Mouse (Mus musculus): ENCODE measurements around the gene Gm3383. TPM values are rescaled to one million over a fixed set of nuclear protein-coding genes. Genes with fewer than 3 reads are reported as not detected.

Gm3383 gene
- polyA plus RNA-seq (2015; fragmentation: Nextera tagmentation; extraction: Ambion mirVana), result 0.18 TPM in 1 of 2 replicates, not detected in the other

DNA sequence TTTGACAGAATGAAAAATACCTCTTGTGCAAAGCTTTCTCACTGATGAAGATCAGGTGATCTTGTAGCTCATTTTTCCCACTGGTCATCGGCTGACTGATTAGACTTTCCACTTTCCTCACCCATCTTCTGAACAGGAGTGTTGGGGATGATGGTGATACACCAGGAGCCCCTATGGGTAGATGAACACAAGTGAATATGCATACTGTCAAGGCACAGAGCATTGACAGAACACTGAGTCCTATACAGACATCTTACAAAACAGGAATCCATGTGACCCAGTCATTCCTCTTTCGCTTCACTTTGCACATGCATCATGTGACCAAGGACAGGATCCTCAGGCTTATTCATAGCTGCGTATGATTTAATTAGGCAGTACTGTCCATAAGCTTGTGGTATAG is at the start of gene Gm3383:
TSS of gene Gm3383 (minus strand) at position 101 of the 400 bp plus-strand sequence.

GRCm38 (mm10) chr14:5830229-5830628 is 22.4 kb upstream of the Gm3383 start, which contains the start of gene Gm3424:
Gene Gm3424, minus strand, starts transcription at chr14:5830329.

DNA sequence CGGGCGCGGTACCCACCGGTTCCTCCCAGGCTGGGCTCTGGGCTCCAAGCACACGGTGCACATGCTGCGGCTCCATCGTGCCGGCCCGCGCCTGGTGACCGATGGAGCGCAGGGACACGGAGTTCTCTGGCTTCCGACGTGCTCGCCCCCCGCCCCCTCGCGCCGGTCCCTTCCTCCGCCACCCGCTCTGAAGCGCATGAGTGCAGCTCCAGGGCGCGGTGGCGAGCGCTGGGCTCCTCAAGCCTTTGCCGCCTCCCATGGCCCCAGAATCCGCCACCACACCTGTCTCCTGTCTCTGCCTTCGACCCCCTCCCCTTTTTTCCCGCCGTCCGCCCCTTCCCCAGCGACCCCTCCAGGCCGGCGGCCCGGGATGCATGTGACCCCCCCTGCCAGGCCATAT is 66.3 kb downstream of the Gm3383 start, which contains the start of gene Gm3373:
TSS of gene Gm3373 (minus strand) at position 101 of the 400 bp plus-strand sequence.

GRCm38 (mm10) chr14:5687357-5687756 is 120.4 kb downstream of the Gm3383 start, which contains the start of gene Gm9603:
Gene Gm9603, minus strand, starts transcription at chr14:5687457.

GRCm38 (mm10) chr14:5632928-5633327 is 174.9 kb downstream of the Gm3383 start, which contains the start of gene Gm8265:
Gene Gm8265, minus strand, starts transcription at chr14:5633028.

Other genes with a start within 250 kb of the Gm3383 start
- gene Gm8265, start 175.0 kb downstream of the Gm3383 start, polyA plus RNA-seq (2015; fragmentation: Nextera tagmentation; extraction: Ambion mirVana), result not detected in 2 replicates
- not detected in 2 replicates for gene Gm9603, start 120.5 kb downstream of the Gm3383 start, polyA plus RNA-seq (2015; fragmentation: Nextera tagmentation; extraction: Ambion mirVana)
- 0.08 TPM in 1 of 2 replicates, not detected in the other for gene Gm3373, start 66.4 kb downstream of the Gm3383 start, polyA plus RNA-seq (2015; fragmentation: Nextera tagmentation; extraction: Ambion mirVana)
- not detected in 2 replicates for gene Gm3424, start 22.3 kb upstream of the Gm3383 start, polyA plus RNA-seq (2015; fragmentation: Nextera tagmentation; extraction: Ambion mirVana)
- 0.06 and 0.08 TPM in 2 replicates for gene Gm8237, start 72.4 kb upstream of the Gm3383 start, polyA plus RNA-seq (2015; fragmentation: Nextera tagmentation; extraction: Ambion mirVana)
- gene Gm3248, start 153.8 kb upstream of the Gm3383 start, polyA plus RNA-seq (2015; fragmentation: Nextera tagmentation; extraction: Ambion mirVana), result 0.18 and 0.23 TPM in 2 replicates
- not detected in 2 replicates for gene Gm3453, start 171.2 kb upstream of the Gm3383 start, polyA plus RNA-seq (2015; fragmentation: Nextera tagmentation; extraction: Ambion mirVana)